8 mouse cellular contexts compared by ENCODE assay signal in genomic region chr6:87980374-87981029, GRCm38 (mm10). TPM values are rescaled to one million over a fixed set of nuclear protein-coding genes. Genes with fewer than 3 reads are reported as not detected.
DNase-seq lines count a peak whose midpoint lies in the region; ATAC-seq lines count a peak whose summit lies in the region.

No protein-coding gene starts in this region.

- peak; percentile 70 for DNase-seq in cerebellum, adult 8-10 months
- peak; percentile 74 to 84 for DNase-seq in frontal cortex, adult 2 months (ENCODE audit: extremely low spot score in 1 of 2, low spot score in 1 of 2)

- peak overlapping the region; percentile 77 for H3K27ac ChIP-seq in intestine, embryonic 16.5 days (ENCODE audit: low read length)
- H3K27ac ChIP-seq in limb, embryonic 15.5 days = peak overlapping the region; percentile 91
- peak overlapping the region; percentile 93 for H3K27ac ChIP-seq in midbrain, embryonic 16.5 days (ENCODE audit: low read length)
- peak overlapping the region; percentile 84 for H3K27ac ChIP-seq in stomach, embryonic 16.5 days (ENCODE audit: low read length)

- H3K4me1 ChIP-seq in erythroblast, embryonic 14.5 days (ENCODE audit: control insufficient read depth) = peaks cover 3% of the 10 kb centered on the region; the same call in 1 of the 2 replicates
- H3K4me1 ChIP-seq in intestine, embryonic 16.5 days (ENCODE audit: control insufficient read depth, insufficient read depth, low read length) = peaks cover 7% of the 10 kb centered on the region
- H3K4me1 ChIP-seq in limb, embryonic 15.5 days = peaks cover 24% of the 10 kb centered on the region
- H3K4me1 ChIP-seq in midbrain, embryonic 16.5 days (ENCODE audit: control insufficient read depth, insufficient read depth, low read length) = peaks cover 17% of the 10 kb centered on the region
- H3K4me1 ChIP-seq in stomach, embryonic 16.5 days (ENCODE audit: control insufficient read depth, insufficient read depth, low read length) = peaks cover 12% of the 10 kb centered on the region

- no peaks in the 10 kb centered on the region; the same call in 1 of the 2 replicates for H3K9me3 ChIP-seq in erythroblast, embryonic 14.5 days (ENCODE audit: control insufficient read depth, low read length)
- no peaks in the 10 kb centered on the region for H3K9me3 ChIP-seq in intestine, embryonic 16.5 days (ENCODE audit: control insufficient read depth, low read length)
- H3K9me3 ChIP-seq in limb, embryonic 15.5 days = no peaks in the 10 kb centered on the region
- H3K9me3 ChIP-seq in midbrain, embryonic 16.5 days (replicated peaks; ENCODE audit: control insufficient read depth, low read length, poor library complexity, severe bottlenecking) = no peaks in the 10 kb centered on the region
- no peaks in the 10 kb centered on the region for H3K9me3 ChIP-seq in stomach, embryonic 16.5 days (replicated peaks; ENCODE audit: control insufficient read depth, low read length)

- no peaks in the 10 kb centered on the region for H3K36me3 ChIP-seq in erythroblast, embryonic 14.5 days (ENCODE audit: control insufficient read depth)
- no peaks in the 10 kb centered on the region for H3K36me3 ChIP-seq in intestine, embryonic 16.5 days (ENCODE audit: control insufficient read depth, insufficient read depth, low read length)
- peaks cover 19% of the 10 kb centered on the region for H3K36me3 ChIP-seq in limb, embryonic 15.5 days
- no peaks in the 10 kb centered on the region; the same call in 1 of the 2 replicates for H3K36me3 ChIP-seq in midbrain, embryonic 16.5 days (ENCODE audit: control insufficient read depth, insufficient read depth, low read length)
- no peaks in the 10 kb centered on the region for H3K36me3 ChIP-seq in stomach, embryonic 16.5 days (ENCODE audit: control insufficient read depth, insufficient read depth, low read length)

- H3K27me3 ChIP-seq in erythroblast, embryonic 14.5 days (ENCODE audit: control insufficient read depth) = peaks cover 61% of the 10 kb centered on the region
- H3K27me3 ChIP-seq in intestine, embryonic 16.5 days (replicated peaks; ENCODE audit: control insufficient read depth, insufficient read depth, low read length) = no peaks in the 10 kb centered on the region; the same call in 1 of the 2 replicates
- H3K27me3 ChIP-seq in limb, embryonic 15.5 days = no peaks in the 10 kb centered on the region
- H3K27me3 ChIP-seq in midbrain, embryonic 16.5 days (ENCODE audit: control insufficient read depth, insufficient read depth, low read depth, low read length) = no peaks in the 10 kb centered on the region
- no peaks in the 10 kb centered on the region for H3K27me3 ChIP-seq in stomach, embryonic 16.5 days (ENCODE audit: control insufficient read depth, insufficient read depth, low read length)

- 1% methylated on average over 66 of the region's 66 CpGs for WGBS in intestine, embryonic 16.5 days
- WGBS in limb, embryonic 15.5 days = under 1% methylated on average over 64 of the region's 66 CpGs
- WGBS in midbrain, embryonic 16.5 days = 0% methylated on average over 56 of the region's 66 CpGs
- under 1% methylated on average over 65 of the region's 66 CpGs for WGBS in stomach, embryonic 16.5 days

- peak overlapping the region; percentile 85 for H3K4me2 ChIP-seq in intestine, embryonic 16.5 days (ENCODE audit: low read depth, low read length)
- peak overlapping the region; percentile 76 for H3K4me2 ChIP-seq in limb, embryonic 15.5 days
- peak overlapping the region; percentile 71 for H3K4me2 ChIP-seq in midbrain, embryonic 16.5 days (ENCODE audit: low read length)
- peak overlapping the region; percentile 72 for H3K4me2 ChIP-seq in stomach, embryonic 16.5 days (ENCODE audit: low read depth, low read length)

- no peak for ATAC-seq in erythroblast, adult 5-6 weeks (replicated peaks; ENCODE audit: low FRiP score, poor library complexity, severe bottlenecking)
- ATAC-seq in intestine, embryonic 16.5 days = peak; percentile 66
- peak; percentile 30; the same call in 1 of the 2 replicates for ATAC-seq in limb, embryonic 15.5 days (ENCODE audit: insufficient number of reproducible peaks, low FRiP score, low TSS enrichment, low read depth)
- ATAC-seq in midbrain, embryonic 16.5 days = peak; percentile 93
- ATAC-seq in stomach, embryonic 16.5 days (ENCODE audit: insufficient read depth, low FRiP score) = peak; percentile 78

- H3K9ac ChIP-seq in intestine, embryonic 16.5 days (ENCODE audit: low read depth, low read length) = peak overlapping the region; percentile 82
- peak overlapping the region; percentile 77 for H3K9ac ChIP-seq in limb, embryonic 15.5 days
- H3K9ac ChIP-seq in midbrain, embryonic 16.5 days (ENCODE audit: low read depth, low read length) = peak overlapping the region; percentile 93
- H3K9ac ChIP-seq in stomach, embryonic 16.5 days (ENCODE audit: low read length) = peak overlapping the region; percentile 95

- peak overlapping the region; percentile 52 for H3K4me3 ChIP-seq in erythroblast, embryonic 14.5 days (replicated peaks)
- peak overlapping the region; percentile 71 for H3K4me3 ChIP-seq in intestine, embryonic 16.5 days (ENCODE audit: low read length)
- peak overlapping the region; percentile 83 for H3K4me3 ChIP-seq in limb, embryonic 15.5 days
- peak overlapping the region; percentile 97 for H3K4me3 ChIP-seq in midbrain, embryonic 16.5 days (ENCODE audit: low read depth, low read length)
- H3K4me3 ChIP-seq in stomach, embryonic 16.5 days (replicated peaks; ENCODE audit: low read length) = peak overlapping the region; percentile 93

RNA-seq across cellular contexts. Expression of gene H1fx, which starts 0.9 kb away (rescaled TPM):
- 0.44 and 0.46 TPM in 2 replicates for polyA plus RNA-seq in erythroblast, embryonic 14.5 days (2012)
- not detected in 2 replicates for total RNA-seq in erythroblast, adult 5-6 weeks (2015; ENCODE audit: low replicate concordance)
- not detected in 2 replicates for total RNA-seq in erythroblast, adult 5-6 weeks (2017; ENCODE audit: low replicate concordance)
- 56.0 and 56.4 TPM in 2 replicates for polyA plus RNA-seq in frontal cortex, adult 2 months (2012; rRNA removed)
- polyA plus RNA-seq in intestine, embryonic 16.5 days (2015; fragmentation: Nextera tagmentation; extraction: Ambion mirVana) = 2.4 and 4.1 TPM in 2 replicates
- 25.3 and 26.3 TPM in 2 replicates for polyA plus RNA-seq in limb, embryonic 15.5 days (2015; fragmentation: Nextera tagmentation; extraction: Ambion mirVana)
- polyA plus RNA-seq in midbrain, embryonic 16.5 days (2015; fragmentation: Nextera tagmentation; extraction: Ambion mirVana) = 13.5 and 14.4 TPM in 2 replicates
- 4.0 and 7.1 TPM in 2 replicates for polyA plus RNA-seq in stomach, embryonic 16.5 days (2015; fragmentation: Nextera tagmentation; extraction: Ambion mirVana)
